In the genomic region with DNA sequence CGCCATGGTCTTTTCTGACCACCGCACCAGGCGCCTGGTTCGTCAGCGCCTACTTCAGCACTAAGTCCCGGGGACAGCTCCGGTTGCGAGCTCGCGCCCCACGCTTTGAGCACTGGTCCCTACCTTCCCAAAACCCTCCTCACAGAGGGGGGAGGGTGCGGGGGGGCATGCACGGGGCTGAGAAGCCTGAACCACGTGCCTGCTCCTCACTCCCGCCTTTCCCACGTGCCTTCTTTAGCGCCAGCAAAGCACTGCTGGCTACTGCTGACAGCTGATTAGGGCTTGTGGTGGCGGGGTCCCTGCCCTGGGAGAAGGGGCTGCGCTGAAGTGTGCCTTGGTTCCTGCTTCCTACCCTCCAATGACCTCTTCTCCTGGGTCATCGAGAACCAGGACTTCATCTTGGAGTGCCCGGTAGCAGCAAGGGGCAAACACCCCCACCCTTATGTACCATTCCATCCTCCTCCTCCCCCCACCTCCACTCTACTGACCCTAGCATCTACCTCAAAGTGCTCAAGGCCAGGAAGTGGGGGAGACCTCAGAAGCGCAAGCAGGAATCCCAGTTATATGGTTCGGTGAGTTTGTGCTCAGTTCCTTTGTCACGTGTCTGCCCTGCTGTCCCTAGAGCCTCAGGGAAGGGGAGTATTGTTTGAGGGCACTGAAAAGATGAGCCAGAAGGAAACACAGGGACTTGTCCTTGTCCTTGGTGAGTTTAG, we compare ENCODE assay signal across 9 mouse cellular contexts. TPM values are rescaled to one million over a fixed set of nuclear protein-coding genes. Genes with fewer than 3 reads are reported as not detected.
DNase-seq lines count a peak whose midpoint lies in the region; ATAC-seq and TF ChIP-seq lines count a peak whose summit lies in the region.
"Had no signal": no experiment of that assay in that cellular context is flagged by ENCODE, and none has a peak within 500 bp of the region (broad histone marks: within the 10 kb centered on the region; RNA-seq: fewer than 3 reads in every experiment).

A gene (minus strand): TSS at position 143 of the 713 bp plus-strand sequence.

- no peak within 1 kb of the TSS for H3K4me3 ChIP-seq in ES-E14 (ENCODE audit: insufficient read depth in 1 of 2, low read depth in 1 of 2, low read length in 2 of 2, poor library complexity in 1 of 2, severe bottlenecking in 1 of 2)
- H3K4me3 ChIP-seq in forebrain, embryonic 11.5 days (ENCODE audit: low read depth, low read length) = no peak within 1 kb of the TSS
- H3K4me3 ChIP-seq in intestine, postnatal 0 days (ENCODE audit: low read depth, low read length) = no peak within 1 kb of the TSS

- H3K9me3 ChIP-seq in ES-E14 (ENCODE audit: control insufficient read depth, insufficient read depth, low read depth, low read length) = no peaks in the 10 kb centered on the region
- no peaks in the 10 kb centered on the region for H3K9me3 ChIP-seq in forebrain, embryonic 11.5 days (ENCODE audit: control insufficient read depth, low read length)
- H3K9me3 ChIP-seq in intestine, postnatal 0 days (ENCODE audit: control insufficient read depth) = no peaks in the 10 kb centered on the region

- H3K27me3 ChIP-seq in forebrain, embryonic 11.5 days (ENCODE audit: control insufficient read depth, insufficient read depth, low read length) = peaks cover 4% of the 10 kb centered on the region
- peaks cover 21% of the 10 kb centered on the region for H3K27me3 ChIP-seq in intestine, postnatal 0 days (replicated peaks; ENCODE audit: control insufficient read depth, insufficient read depth, low read length)

- H3K36me3 ChIP-seq in ES-E14 (ENCODE audit: control insufficient read depth, insufficient read depth, low read length, poor library complexity, severe bottlenecking) = no peaks in the 10 kb centered on the region
- no peaks in the 10 kb centered on the region for H3K36me3 ChIP-seq in forebrain, embryonic 11.5 days (ENCODE audit: control insufficient read depth, insufficient read depth, low read length)
- H3K36me3 ChIP-seq in intestine, postnatal 0 days (ENCODE audit: control insufficient read depth, insufficient read depth) = no peaks in the 10 kb centered on the region

- DNase-seq in gastrocnemius, postnatal 10 days = peak; percentile 73
- no peak for DNase-seq in gastrocnemius, adult 8-10 months (ENCODE audit: low spot score in 2 of 2)
- DNase-seq in ES-E14 (ENCODE audit: low read depth, low spot score) = peak; percentile 37
- peak; percentile 85 for DNase-seq in forebrain, embryonic 11.5 days (ENCODE audit: low spot score)
- peak; percentile 49 for DNase-seq in lung, postnatal 14 days
- DNase-seq in retina, postnatal 1 day = peak; percentile 89
- no peak for DNase-seq in spleen, adult 18-20 months

- in situ Hi-C loops in ES-E14 (cut with MboI; ENCODE audit: low sequenced_read_pairs in 2 of 2, unreplicated experiment in 2 of 2) = no loop called here

- no peak for TF ChIP-seq CTCF in intestine, postnatal 0 days (IDR thresholded peaks at IDR 0.05; ENCODE audit: low read depth)

- no peak; the same call in 1 of the 2 replicates for ATAC-seq in forebrain, embryonic 11.5 days (replicated peaks; ENCODE audit: low FRiP score)
- ATAC-seq in intestine, postnatal 0 days = peak; percentile 55; the same call in 1 of the 2 replicates

- peaks cover 0 to 2% of the 10 kb centered on the region in 2 experiments; a peak in 1 of 4 replicates for H3K4me1 ChIP-seq in ES-E14 (ENCODE audit: control insufficient read depth in 2 of 2, insufficient read depth in 2 of 2, low read length in 2 of 2, poor library complexity in 1 of 2)
- H3K4me1 ChIP-seq in forebrain, embryonic 11.5 days (replicated peaks; ENCODE audit: control insufficient read depth, insufficient read depth, low read length) = peaks cover 8% of the 10 kb centered on the region; the same call in 1 of the 2 replicates
- H3K4me1 ChIP-seq in intestine, postnatal 0 days (replicated peaks; ENCODE audit: control insufficient read depth, insufficient read depth, low read length) = peaks cover 5% of the 10 kb centered on the region; the same call in 1 of the 2 replicates

- no peak within 1 kb of the TSS for H3K27ac ChIP-seq in ES-E14 (ENCODE audit: insufficient read depth, low read depth, low read length, poor library complexity, severe bottlenecking)
- no peak within 1 kb of the TSS for H3K27ac ChIP-seq in forebrain, embryonic 11.5 days (ENCODE audit: low read depth, low read length)
- no peak within 1 kb of the TSS for H3K27ac ChIP-seq in intestine, postnatal 0 days (ENCODE audit: low read depth, low read length)

- 5% methylated on average over 24 of the region's 24 CpGs for WGBS in forebrain, embryonic 11.5 days
- 9% methylated on average over 24 of the region's 24 CpGs for WGBS in intestine, postnatal 0 days

- no peak within 1 kb of the TSS for H3K9ac ChIP-seq in ES-E14 (ENCODE audit: insufficient read depth, low read depth, low read length, poor library complexity, severe bottlenecking)
- H3K9ac ChIP-seq in forebrain, embryonic 11.5 days (ENCODE audit: low read length) = no peak within 1 kb of the TSS
- H3K9ac ChIP-seq in intestine, postnatal 0 days (ENCODE audit: low read depth, low read length) = no peak within 1 kb of the TSS; the same call in 1 of the 2 replicates

- peak within 1 kb of the TSS; percentile 22; the same call in 1 of the 2 replicates for H3K4me2 ChIP-seq in forebrain, embryonic 11.5 days (ENCODE audit: low read depth, low read length, severe bottlenecking)
- no peak within 1 kb of the TSS for H3K4me2 ChIP-seq in intestine, postnatal 0 days (replicated peaks; ENCODE audit: low read depth)

TF ChIP-seq in ES-E14, 5 proteins besides CTCF, POLR2A, EP300 and RAD21:
- TF ChIP-seq MAFK (IDR thresholded peaks at IDR 0.05; ENCODE audit: insufficient read depth, low read depth, low read length) (no peak), ZNF384 (IDR thresholded peaks at IDR 0.05; ENCODE audit: low read depth, low read length) (no peak), CHD2 (IDR thresholded peaks at IDR 0.05; ENCODE audit: low read depth, low read length) (no peak), ZC3H11A (IDR thresholded peaks at IDR 0.05; ENCODE audit: borderline replicate concordance, low read depth, low read length) (no peak), HCFC1 (IDR thresholded peaks at IDR 0.05; ENCODE audit: borderline replicate concordance, insufficient read depth, low read length) (no peak)

RNA-seq across cellular contexts. Expression of the gene that starts here (rescaled TPM):
- not detected for total RNA-seq in gastrocnemius, postnatal 10 days (2021)
- total RNA-seq in gastrocnemius, adult 8-10 months (2022) = not detected
- not detected in 2 replicates for total RNA-seq in ES-E14 (2012; rRNA removed)
- 0.15 TPM in 1 of 2 replicates, not detected in the other for polyA plus RNA-seq in forebrain, embryonic 11.5 days (2014; fragmentation: Nextera tagmentation; extraction: Ambion mirVana)
- not detected in 2 replicates for polyA plus RNA-seq in intestine, postnatal 0 days (2015; fragmentation: Nextera tagmentation; extraction: Ambion mirVana)
- total RNA-seq: heart, postnatal 36 days had no signal

Comparison
In these comparisons a context has a peak if more than half of its experiments do, and no peak if none do; other contexts are left out.
1. Peak in DNase-seq in gastrocnemius, postnatal 10 days; RNA of the gene not detected or under 1 TPM.
2. Peak in DNase-seq in ES-E14; RNA of the gene not detected or under 1 TPM.
3. Peak in DNase-seq and H3K4me2 ChIP-seq in forebrain, embryonic 11.5 days; RNA of the gene not detected or under 1 TPM.
4. Peak in ATAC-seq in intestine, postnatal 0 days; RNA of the gene not detected or under 1 TPM.
5. DNase-seq: peak in lung, postnatal 14 days (single experiment) and retina, postnatal 1 day (single experiment); none in gastrocnemius, adult 8-10 months (0 of 2) and spleen, adult 18-20 months (0 of 2).